Mouse (Mus musculus) stomach, postnatal 0 days (tissue): ENCODE data around the gene Dnajb11.

Experiments used
- CTCF ChIP-seq: IDR thresholded peaks from 2 replicates; pipeline ENCODE4 v1.5.1; 2016; ENCODE audit warnings: antibody characterized with exemption, low read depth, mild to moderate bottlenecking, moderate library complexity
- EP300 ChIP-seq: optimal IDR thresholded peaks from 2 replicates; pipeline ENCODE3; 2016; ENCODE audit warnings: antibody characterized with exemption

GRCm38 (mm10) chr16:22883441-22883840 is 25.8 kb downstream of the Dnajb11 start:
- TF ChIP-seq CTCF = no peak
- no peak for TF ChIP-seq EP300
